ENCODE assay signal across 8 mouse cellular contexts in the genomic region with DNA sequence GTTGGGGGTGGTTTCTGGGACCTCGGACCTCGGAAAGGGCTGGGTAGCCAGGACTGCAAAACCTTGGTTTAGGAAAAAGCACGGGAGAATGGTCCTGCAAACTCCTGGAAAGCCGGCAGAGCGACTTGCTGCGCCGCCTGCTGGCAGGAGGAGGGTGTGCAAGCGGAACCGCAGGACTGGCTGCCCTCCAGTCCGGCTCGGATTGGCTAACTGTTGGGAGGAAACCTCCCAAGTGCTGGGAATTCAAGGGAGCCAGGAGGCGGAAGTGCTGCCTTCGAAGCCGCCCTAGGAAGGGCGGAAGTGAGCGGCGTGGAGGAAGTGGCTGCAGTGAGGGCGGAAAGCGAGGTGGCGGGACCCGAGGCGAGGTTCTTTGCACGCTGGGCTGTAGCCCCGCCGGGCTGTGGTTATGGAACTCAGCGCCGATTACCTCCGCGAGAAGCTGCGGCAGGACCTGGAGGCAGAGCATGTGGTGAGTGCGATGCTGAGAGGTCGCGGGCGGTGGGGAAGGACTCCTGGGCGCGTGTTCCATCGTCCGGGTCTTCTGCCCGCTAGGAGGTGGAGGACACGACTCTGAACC. TPM values are rescaled to one million over a fixed set of nuclear protein-coding genes. Genes with fewer than 3 reads are reported as not detected.
DNase-seq lines count a peak whose midpoint lies in the region; ATAC-seq and TF ChIP-seq lines count a peak whose summit lies in the region.

A gene (minus strand): TSS at position 154 of the 577 bp plus-strand sequence.

- peak within 1 kb of the TSS; percentile 75 for H3K4me2 ChIP-seq in hindbrain, postnatal 0 days (ENCODE audit: low read depth, low read length)

- peak; percentile 99 for DNase-seq in ZHBTc4 (ENCODE audit: low read depth, low spot score)
- DNase-seq in gastrocnemius, adult 2 months: peak; percentile 97
- peak; percentile 98 for DNase-seq in hindbrain, postnatal 0 days (ENCODE audit: low spot score)
- peak; percentile 93 for DNase-seq in left cerebral cortex, adult 2 months (ENCODE audit: extremely low spot score in 1 of 2, low spot score in 2 of 2)
- DNase-seq in right cerebral cortex, adult 2 months (ENCODE audit: low spot score in 2 of 2): peak; percentile 96
- peak; percentile 96 for DNase-seq in urinary bladder, postnatal 14 days (ENCODE audit: low spot score)

- H3K9me3 ChIP-seq in hindbrain, postnatal 0 days (ENCODE audit: low read length): no peaks in the 10 kb centered on the region

- peak; percentile 92 for ATAC-seq in common myeloid progenitor, adult 5-6 weeks (replicated peaks; ENCODE audit: low read depth, poor library complexity, severe bottlenecking)
- peak; percentile 95 for ATAC-seq in hindbrain, postnatal 0 days
- ATAC-seq in megakaryocyte, adult 5-6 weeks (ENCODE audit: poor library complexity, severe bottlenecking): peak; percentile 83

- WGBS in hindbrain, postnatal 0 days: under 1% methylated on average over 40 of the region's 40 CpGs

- intact Hi-C loops in gastrocnemius, adult 2 months (cut with DNase I): loop anchor here (2.0 to 10.0 kb wide), 2 partner anchors 117 to 191 kb away; a partner anchor contains a TSS
- intact Hi-C loops in left cerebral cortex, adult 2 months (cut with DNase I): loop anchor here (2.0 kb wide), 2 partner anchors 47 to 113 kb away; a partner anchor contains a TSS

- peak within 1 kb of the TSS; percentile 71 for H3K9ac ChIP-seq in hindbrain, postnatal 0 days (replicated peaks; ENCODE audit: low read length)

- H3K36me3 ChIP-seq in hindbrain, postnatal 0 days (ENCODE audit: insufficient read depth, low read length): peaks cover 25% of the 10 kb centered on the region

- peak; percentile 92 for TF ChIP-seq CTCF in gastrocnemius, adult 2 months (IDR thresholded peaks at IDR 0.05)
- peak; percentile 98 for TF ChIP-seq CTCF in hindbrain, postnatal 0 days (IDR thresholded peaks at IDR 0.05; ENCODE audit: low read depth)
- peak; percentile 93 for TF ChIP-seq CTCF in left cerebral cortex, adult 2 months (IDR thresholded peaks at IDR 0.05)

- no peaks in the 10 kb centered on the region for H3K27me3 ChIP-seq in hindbrain, postnatal 0 days (ENCODE audit: insufficient read depth, low read length)

- H3K4me3 ChIP-seq in gastrocnemius, adult 2 months: peak within 1 kb of the TSS; percentile 99
- H3K4me3 ChIP-seq in hindbrain, postnatal 0 days (ENCODE audit: low read length): peak within 1 kb of the TSS; percentile 69
- peak within 1 kb of the TSS; percentile 74 for H3K4me3 ChIP-seq in left cerebral cortex, adult 2 months

- peak within 1 kb of the TSS; percentile 96 for H3K27ac ChIP-seq in gastrocnemius, adult 2 months
- H3K27ac ChIP-seq in hindbrain, postnatal 0 days: peak within 1 kb of the TSS; percentile 90
- H3K27ac ChIP-seq in left cerebral cortex, adult 2 months: peak within 1 kb of the TSS; percentile 89

- H3K4me1 ChIP-seq in hindbrain, postnatal 0 days (ENCODE audit: insufficient read depth, low read length): no peaks in the 10 kb centered on the region; the same call in 1 of the 2 replicates

RNA-seq across cellular contexts. Expression of the gene that starts here (rescaled TPM):
- total RNA-seq in common myeloid progenitor, adult 5-6 weeks (2017): 3.4 and 6.0 TPM in 2 replicates
- 1 to 10 TPM; 2.7 to 3.3 TPM for total RNA-seq in gastrocnemius, adult 2 months (2021)
- 17.0 and 17.6 TPM in 2 replicates for total RNA-seq in hindbrain, postnatal 0 days (2014; rRNA removed)
- 8.6 and 9.3 TPM in 2 replicates for polyA plus RNA-seq in hindbrain, postnatal 0 days (2015; fragmentation: Nextera tagmentation; extraction: Ambion mirVana)
- total RNA-seq in left cerebral cortex, adult 2 months (2021): 10 to 100 TPM; 17.9 to 21.1 TPM
- total RNA-seq in megakaryocyte, adult 5-6 weeks (2015): 4.1 and 6.0 TPM in 2 replicates
- 4.7 and 5.9 TPM in 2 replicates for total RNA-seq in megakaryocyte, adult 5-6 weeks (2017)

Comparison
In these comparisons a context has a peak if more than half of its experiments do, and no peak if none do; other contexts are left out.
1. Peak in every context shown above with its lines: DNase-seq, ATAC-seq, H3K4me3 ChIP-seq and H3K27ac ChIP-seq.